Mouse (Mus musculus): Measurements from ENCODE around the gene Cmip. TPM values are rescaled to one million over a fixed set of nuclear protein-coding genes. Genes with fewer than 3 reads are reported as not detected.

Cmip gene
- polyA plus RNA-seq, 1 experiment from 2014 or later: 28.5 TPM

GRCm38 (mm10) chr8:117400820-117401219, 144.0 kb downstream of the Cmip start:
- Histone ChIP-seq H3K4me2 (no peak overlapping the region), H3K4me1 (ENCODE audit: control insufficient read depth, insufficient read depth, low read length) (peaks cover 15% of the 10 kb centered on the region), H3K27me3 (ENCODE audit: control insufficient read depth, insufficient read depth, low read length) (no peaks in the 10 kb centered on the region), H3K36me3 (ENCODE audit: control insufficient read depth, insufficient read depth, low read length) (no peaks in the 10 kb centered on the region), H3K9me3 (ENCODE audit: control insufficient read depth, low read length) (no peaks in the 10 kb centered on the region), H3K9ac (ENCODE audit: low read length) (no peak overlapping the region), H3K4me3 (ENCODE audit: low read depth, low read length) (no peak overlapping the region), H3K27ac (ENCODE audit: low read depth, low read length) (no peak overlapping the region)
- ATAC-seq (ENCODE audit: low FRiP score) (no peak), DNase-seq (ENCODE audit: low spot score, missing footprints) (no peak)
- WGBS: 93% methylated on average over 6 of the region's 6 CpGs

- Histone ChIP-seq H3K27ac (ENCODE audit: low read depth, low read length) (no peak overlapping the region; the same call in 1 of the 2 replicates), H3K4me2 (no peak overlapping the region), H3K9ac (ENCODE audit: low read length) (no peak overlapping the region), H3K36me3 (ENCODE audit: control insufficient read depth, insufficient read depth, low read length) (no peaks in the 10 kb centered on the region), H3K4me3 (ENCODE audit: low read depth, low read length) (no peak overlapping the region), H3K9me3 (ENCODE audit: control insufficient read depth, low read length) (no peaks in the 10 kb centered on the region), H3K4me1 (ENCODE audit: control insufficient read depth, insufficient read depth, low read length) (peaks cover 15% of the 10 kb centered on the region), H3K27me3 (ENCODE audit: control insufficient read depth, insufficient read depth, low read length) (no peaks in the 10 kb centered on the region)
- no peak for DNase-seq (ENCODE audit: low spot score, missing footprints)
- peak; percentile 54; the same call in 1 of the 2 replicates for ATAC-seq (ENCODE audit: low FRiP score)
- WGBS: 69% methylated on average over 14 of the region's 14 CpGs
These were observed 145.0 kb downstream of the Cmip start for GRCm38 (mm10) chr8:117401880-117402279.

GRCm38 (mm10) chr8:117402911-117403704, 146.2 kb downstream of the Cmip start:
- DNase-seq (ENCODE audit: low spot score, missing footprints) (no peak), ATAC-seq (ENCODE audit: low FRiP score) (no peak)
- Histone ChIP-seq H3K4me3 (ENCODE audit: low read depth, low read length) (no peak overlapping the region), H3K27me3 (ENCODE audit: control insufficient read depth, insufficient read depth, low read length) (no peaks in the 10 kb centered on the region), H3K27ac (ENCODE audit: low read depth, low read length) (no peak overlapping the region), H3K9me3 (ENCODE audit: control insufficient read depth, low read length) (no peaks in the 10 kb centered on the region), H3K9ac (ENCODE audit: low read length) (no peak overlapping the region), H3K4me1 (ENCODE audit: control insufficient read depth, insufficient read depth, low read length) (peaks cover 15% of the 10 kb centered on the region), H3K36me3 (ENCODE audit: control insufficient read depth, insufficient read depth, low read length) (no peaks in the 10 kb centered on the region), H3K4me2 (no peak overlapping the region)
- 74% methylated on average over 9 of the region's 9 CpGs for WGBS

- DNase-seq (ENCODE audit: low spot score, missing footprints): no peak
These were observed 147.0 kb downstream of the Cmip start for GRCm38 (mm10) chr8:117403705-117404476.

GRCm38 (mm10) chr8:117406081-117406480, 149.2 kb downstream of the Cmip start:
- Histone ChIP-seq H3K4me2 (no peak overlapping the region), H3K27me3 (ENCODE audit: control insufficient read depth, insufficient read depth, low read length) (no peaks in the 10 kb centered on the region), H3K4me1 (ENCODE audit: control insufficient read depth, insufficient read depth, low read length) (peaks cover 15% of the 10 kb centered on the region), H3K9ac (ENCODE audit: low read length) (no peak overlapping the region), H3K27ac (ENCODE audit: low read depth, low read length) (no peak overlapping the region), H3K36me3 (ENCODE audit: control insufficient read depth, insufficient read depth, low read length) (no peaks in the 10 kb centered on the region), H3K4me3 (ENCODE audit: low read depth, low read length) (no peak overlapping the region), H3K9me3 (ENCODE audit: control insufficient read depth, low read length) (no peaks in the 10 kb centered on the region)
- WGBS: 94% methylated on average over 3 of the region's 3 CpGs
- ATAC-seq (ENCODE audit: low FRiP score): no peak
- no peak for DNase-seq (ENCODE audit: low spot score, missing footprints)

More at GRCm38 (mm10) chr8:117403705-117404476, 147.0 kb downstream of the Cmip start:
- Histone ChIP-seq H3K4me1 (ENCODE audit: control insufficient read depth, insufficient read depth, low read length) (peaks cover 15% of the 10 kb centered on the region), H3K27me3 (ENCODE audit: control insufficient read depth, insufficient read depth, low read length) (no peaks in the 10 kb centered on the region), H3K27ac (ENCODE audit: low read depth, low read length) (no peak overlapping the region), H3K9ac (ENCODE audit: low read length) (no peak overlapping the region), H3K4me2 (no peak overlapping the region), H3K36me3 (ENCODE audit: control insufficient read depth, insufficient read depth, low read length) (no peaks in the 10 kb centered on the region), H3K9me3 (ENCODE audit: control insufficient read depth, low read length) (no peaks in the 10 kb centered on the region), H3K4me3 (ENCODE audit: low read depth, low read length) (no peak overlapping the region)
- no peak for ATAC-seq (ENCODE audit: low FRiP score)
- 63% methylated on average over 14 of the region's 14 CpGs for WGBS

- no peak for DNase-seq (ENCODE audit: low spot score, missing footprints)
- H3K27me3 ChIP-seq (ENCODE audit: control insufficient read depth, insufficient read depth, low read length): no peaks in the 10 kb centered on the region
- no peak overlapping the region for H3K27ac ChIP-seq (ENCODE audit: low read depth, low read length)
- H3K9me3 ChIP-seq (ENCODE audit: control insufficient read depth, low read length): no peaks in the 10 kb centered on the region
- H3K4me1 ChIP-seq (ENCODE audit: control insufficient read depth, insufficient read depth, low read length): peaks cover 3% of the 10 kb centered on the region
- no peaks in the 10 kb centered on the region for H3K36me3 ChIP-seq (ENCODE audit: control insufficient read depth, insufficient read depth, low read length)
- H3K4me2 ChIP-seq: no peak overlapping the region
- no peak overlapping the region for H3K9ac ChIP-seq (ENCODE audit: low read length)
- 85% methylated on average over 6 of the region's 7 CpGs for WGBS
- no peak for ATAC-seq (ENCODE audit: low FRiP score)
- no peak overlapping the region for H3K4me3 ChIP-seq (ENCODE audit: low read depth, low read length)
These were observed 151.8 kb downstream of the Cmip start for GRCm38 (mm10) chr8:117408634-117409033.

- H3K9me3 ChIP-seq (ENCODE audit: control insufficient read depth, low read length): no peaks in the 10 kb centered on the region
- DNase-seq (ENCODE audit: low spot score, missing footprints) (no peak), ATAC-seq (ENCODE audit: low FRiP score) (no peak)
- no peak overlapping the region for H3K4me3 ChIP-seq (ENCODE audit: low read depth, low read length)
- H3K27me3 ChIP-seq (ENCODE audit: control insufficient read depth, insufficient read depth, low read length): no peaks in the 10 kb centered on the region
- no peak overlapping the region for H3K27ac ChIP-seq (ENCODE audit: low read depth, low read length)
- H3K36me3 ChIP-seq (ENCODE audit: control insufficient read depth, insufficient read depth, low read length): no peaks in the 10 kb centered on the region
- no peaks in the 10 kb centered on the region for H3K4me1 ChIP-seq (ENCODE audit: control insufficient read depth, insufficient read depth, low read length)
- H3K4me2 ChIP-seq: no peak overlapping the region
- 82% methylated on average over 7 of the region's 7 CpGs for WGBS
- no peak overlapping the region for H3K9ac ChIP-seq (ENCODE audit: low read length)
These were observed 152.2 kb downstream of the Cmip start for GRCm38 (mm10) chr8:117409056-117409455.

- no peaks in the 10 kb centered on the region for H3K9me3 ChIP-seq (ENCODE audit: control insufficient read depth, low read length)
- DNase-seq (ENCODE audit: low spot score, missing footprints) (no peak), ATAC-seq (ENCODE audit: low FRiP score) (no peak)
- 72% methylated on average over 10 of the region's 10 CpGs for WGBS
- H3K36me3 ChIP-seq (ENCODE audit: control insufficient read depth, insufficient read depth, low read length): no peaks in the 10 kb centered on the region
- H3K4me3 ChIP-seq (ENCODE audit: low read depth, low read length): no peak overlapping the region
- H3K9ac ChIP-seq (ENCODE audit: low read length): no peak overlapping the region
- H3K4me1 ChIP-seq (ENCODE audit: control insufficient read depth, insufficient read depth, low read length): no peaks in the 10 kb centered on the region
- H3K27ac ChIP-seq (ENCODE audit: low read depth, low read length): no peak overlapping the region
- no peaks in the 10 kb centered on the region for H3K27me3 ChIP-seq (ENCODE audit: control insufficient read depth, insufficient read depth, low read length)
- H3K4me2 ChIP-seq: no peak overlapping the region
These were observed 153.5 kb downstream of the Cmip start for GRCm38 (mm10) chr8:117410391-117410790.

GRCm38 (mm10) chr8:117410901-117411300, 154.0 kb downstream of the Cmip start:
- WGBS: 87% methylated on average over 10 of the region's 10 CpGs
- no peaks in the 10 kb centered on the region for H3K36me3 ChIP-seq (ENCODE audit: control insufficient read depth, insufficient read depth, low read length)
- DNase-seq (ENCODE audit: low spot score, missing footprints) (no peak), ATAC-seq (ENCODE audit: low FRiP score) (no peak)
- H3K9me3 ChIP-seq (ENCODE audit: control insufficient read depth, low read length): no peaks in the 10 kb centered on the region
- H3K27me3 ChIP-seq (ENCODE audit: control insufficient read depth, insufficient read depth, low read length): no peaks in the 10 kb centered on the region
- no peak overlapping the region for H3K4me2 ChIP-seq
- no peaks in the 10 kb centered on the region for H3K4me1 ChIP-seq (ENCODE audit: control insufficient read depth, insufficient read depth, low read length)
- no peak overlapping the region for H3K9ac ChIP-seq (ENCODE audit: low read length)
- H3K27ac ChIP-seq (ENCODE audit: low read depth, low read length): no peak overlapping the region
- no peak overlapping the region for H3K4me3 ChIP-seq (ENCODE audit: low read depth, low read length)
